ENCODE assay signal across 9 mouse cellular contexts in genomic region chr8:48842035-48842434, GRCm38 (mm10). TPM values are rescaled to one million over a fixed set of nuclear protein-coding genes. Genes with fewer than 3 reads are reported as not detected.
DNase-seq lines count a peak whose midpoint lies in the region; ATAC-seq lines count a peak whose summit lies in the region.
"Had no signal": no experiment of that assay in that cellular context is flagged by ENCODE, and none has a peak within 500 bp of the region (broad histone marks: within the 10 kb centered on the region; RNA-seq: fewer than 3 reads in every experiment).

No protein-coding gene starts in this region.

- intact Hi-C loops in heart, postnatal 25 days (cut with DNase I) = no loop called here
- intact Hi-C loops in left cerebral cortex, postnatal 4 days (cut with DNase I) = loop anchor here (5.0 kb wide), 1 partner anchor 280 kb away; no protein-coding TSS in a partner anchor

- peak overlapping the region; percentile 98 for H3K4me2 ChIP-seq in heart, embryonic 15.5 days
- peak overlapping the region; percentile 83 for H3K4me2 ChIP-seq in embryonic facial prominence, embryonic 13.5 days
- peak overlapping the region; percentile 91 for H3K4me2 ChIP-seq in intestine, embryonic 14.5 days (ENCODE audit: low read length)
- H3K4me2 ChIP-seq in midbrain, embryonic 15.5 days = peak overlapping the region; percentile 99

- ATAC-seq in heart, embryonic 15.5 days (replicated peaks; ENCODE audit: insufficient number of reproducible peaks, insufficient read depth, low FRiP score, low read depth) = no peak
- ATAC-seq in embryonic facial prominence, embryonic 13.5 days (ENCODE audit: insufficient number of reproducible peaks, insufficient read depth, low FRiP score, low TSS enrichment, low read depth) = no peak
- ATAC-seq in intestine, embryonic 14.5 days (replicated peaks; ENCODE audit: low FRiP score, low TSS enrichment, low read depth) = no peak
- ATAC-seq in midbrain, embryonic 15.5 days (replicated peaks) = no peak

- no peaks in the 10 kb centered on the region for H3K9me3 ChIP-seq in heart, embryonic 15.5 days (replicated peaks)
- H3K9me3 ChIP-seq in embryonic facial prominence, embryonic 13.5 days = no peaks in the 10 kb centered on the region
- no peaks in the 10 kb centered on the region for H3K9me3 ChIP-seq in intestine, embryonic 14.5 days (ENCODE audit: control insufficient read depth, low read length)
- no peaks in the 10 kb centered on the region for H3K9me3 ChIP-seq in midbrain, embryonic 15.5 days

- peaks cover 67% of the 10 kb centered on the region for H3K27me3 ChIP-seq in heart, embryonic 15.5 days
- peaks cover 24% of the 10 kb centered on the region for H3K27me3 ChIP-seq in embryonic facial prominence, embryonic 13.5 days
- H3K27me3 ChIP-seq in intestine, embryonic 14.5 days (replicated peaks; ENCODE audit: control insufficient read depth, insufficient read depth, low read length) = 0 out of 2 replicates have a peak, but pooled peaks cover 6% of the 10 kb centered on the region
- peaks cover 15% of the 10 kb centered on the region for H3K27me3 ChIP-seq in midbrain, embryonic 15.5 days (replicated peaks)

- no peak for DNase-seq in heart, postnatal 25 days (ENCODE audit: low spot score)
- DNase-seq in intestine, embryonic 14.5 days (ENCODE audit: low spot score) = no peak
- no peak for DNase-seq in left cerebral cortex, postnatal 4 days
- no peak for DNase-seq in cerebellum, adult 9-10 months
- DNase-seq in gastrocnemius, postnatal 4 days (ENCODE audit: low spot score in 2 of 2) = no peak
- DNase-seq: thymus, adult 18-20 months had no signal

- H3K4me1 ChIP-seq in heart, embryonic 15.5 days (replicated peaks) = peaks cover 22% of the 10 kb centered on the region
- H3K4me1 ChIP-seq in embryonic facial prominence, embryonic 13.5 days = peaks cover 22% of the 10 kb centered on the region
- H3K4me1 ChIP-seq in intestine, embryonic 14.5 days (replicated peaks; ENCODE audit: control insufficient read depth, insufficient read depth, low read length) = peaks cover 20% of the 10 kb centered on the region
- peaks cover 35% of the 10 kb centered on the region for H3K4me1 ChIP-seq in midbrain, embryonic 15.5 days

- peak overlapping the region; percentile 88 for H3K4me3 ChIP-seq in heart, embryonic 15.5 days
- peak overlapping the region; percentile 75 for H3K4me3 ChIP-seq in embryonic facial prominence, embryonic 13.5 days
- H3K4me3 ChIP-seq in intestine, embryonic 14.5 days (ENCODE audit: low read depth, low read length) = peak overlapping the region; percentile 68
- H3K4me3 ChIP-seq in midbrain, embryonic 15.5 days = peak overlapping the region; percentile 63

- 7% methylated on average over 4 of the region's 4 CpGs for WGBS in heart, embryonic 15.5 days
- WGBS in embryonic facial prominence, embryonic 13.5 days = 5% methylated on average over 4 of the region's 4 CpGs
- WGBS in intestine, embryonic 14.5 days = 5% methylated on average over 4 of the region's 4 CpGs
- 5% methylated on average over 4 of the region's 4 CpGs for WGBS in midbrain, embryonic 15.5 days

- H3K9ac ChIP-seq in heart, embryonic 15.5 days = no peak overlapping the region
- H3K9ac ChIP-seq in embryonic facial prominence, embryonic 13.5 days = peak overlapping the region; percentile 88
- peak overlapping the region; percentile 77 for H3K9ac ChIP-seq in intestine, embryonic 14.5 days (ENCODE audit: low read length)
- H3K9ac ChIP-seq in midbrain, embryonic 15.5 days = peak overlapping the region; percentile 76

- no peaks in the 10 kb centered on the region for H3K36me3 ChIP-seq in heart, embryonic 15.5 days
- no peaks in the 10 kb centered on the region for H3K36me3 ChIP-seq in embryonic facial prominence, embryonic 13.5 days
- H3K36me3 ChIP-seq in intestine, embryonic 14.5 days (ENCODE audit: control insufficient read depth, insufficient read depth, low read length) = no peaks in the 10 kb centered on the region
- no peaks in the 10 kb centered on the region for H3K36me3 ChIP-seq in midbrain, embryonic 15.5 days (replicated peaks)

- no peak overlapping the region for H3K27ac ChIP-seq in heart, embryonic 15.5 days
- H3K27ac ChIP-seq in embryonic facial prominence, embryonic 13.5 days = 0 out of 2 replicates have a peak overlapping the region, but pooled peaks have one; percentile 93
- H3K27ac ChIP-seq in intestine, embryonic 14.5 days (ENCODE audit: low read depth) = peak overlapping the region; percentile 92; the same call in 1 of the 2 replicates
- H3K27ac ChIP-seq in midbrain, embryonic 15.5 days = peak overlapping the region; percentile 86

RNA-seq across cellular contexts. Expression of gene Tenm3, which starts 1.7 kb away (rescaled TPM):
- polyA plus RNA-seq in heart, embryonic 15.5 days (2015; fragmentation: Nextera tagmentation; extraction: Ambion mirVana) = 5.0 and 8.1 TPM in 2 replicates
- 1 to 10 TPM; 3.4 to 4.1 TPM for total RNA-seq in heart, postnatal 25 days (2021)
- polyA plus RNA-seq in embryonic facial prominence, embryonic 13.5 days (2015; fragmentation: Nextera tagmentation; extraction: Ambion mirVana) = 53.7 and 60.7 TPM in 2 replicates
- polyA plus RNA-seq in intestine, embryonic 14.5 days (2014; fragmentation: Nextera tagmentation; extraction: Ambion mirVana) = 31.2 and 32.1 TPM in 2 replicates
- 41.6 and 49.6 TPM in 2 replicates for polyA plus RNA-seq in midbrain, embryonic 15.5 days (2015; fragmentation: Nextera tagmentation; extraction: Ambion mirVana)
- total RNA-seq in left cerebral cortex, postnatal 4 days (2021) = 100 to 1,000 TPM; 162 to 169 TPM
- 10 to 100 TPM; 32.8 to 36.5 TPM for total RNA-seq in gastrocnemius, postnatal 4 days (2021)
